Mouse (Mus musculus) megakaryocyte, embryonic 14.5 days (primary cell): ENCODE measurements at regions not wholly inside any gene's neighbourhood (a gene's known extent, or its start where the extent isn't known, plus 50 kb on each side); places are given as distances from the start of the nearest gene placed in this dataset.

ENCODE experiments used
- FLI1 ChIP-seq: IDR thresholded peaks from 2 replicates; pipeline ENCODE4 v1.6.1; 2012; ENCODE audit warnings: low read length, inconsistent platforms, mixed read lengths
- GATA1 ChIP-seq: IDR thresholded peaks from 3 replicates; pipeline ENCODE4 v1.6.1; 2012; ENCODE audit warnings: mixed read lengths, low read length, inconsistent platforms, borderline replicate concordance

GRCm38 (mm10) chr16:50833357-50833756 lies 242.4 kb upstream of the Ccdc54 start:
- TF ChIP-seq GATA1 = no peak
- TF ChIP-seq FLI1 = no peak
